Comparison of ENCODE assay signal across 8 mouse cellular contexts in the genomic region with DNA sequence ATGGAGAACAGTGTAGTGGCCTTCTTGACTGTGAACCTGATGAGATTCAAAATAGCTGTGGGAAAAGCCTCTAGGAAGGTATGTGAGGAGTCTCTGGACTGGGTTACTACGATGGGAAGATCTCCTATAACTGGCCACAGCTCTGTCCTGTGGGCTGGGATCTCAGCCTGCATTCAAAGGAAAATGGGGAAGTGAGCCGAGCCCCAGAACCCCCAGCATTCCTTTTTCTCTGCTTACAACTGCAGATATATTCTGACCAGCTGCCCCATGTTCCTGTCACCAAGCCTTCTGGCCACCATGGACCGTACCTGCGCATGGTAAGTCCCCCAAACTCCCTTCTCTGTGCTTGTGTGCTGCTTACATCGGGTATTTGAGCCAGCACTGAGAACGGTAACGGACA. TPM values are rescaled to one million over a fixed set of nuclear protein-coding genes. Genes with fewer than 3 reads are reported as not detected.
DNase-seq lines count a peak whose midpoint lies in the region; ATAC-seq and TF ChIP-seq lines count a peak whose summit lies in the region.

A gene (plus strand): TSS at position 218 of the 400 bp plus-strand sequence.

- H3K27me3 ChIP-seq in cerebellum, adult 2 months (ENCODE audit: control insufficient read depth, insufficient read depth, low read length), result no peaks in the 10 kb centered on the region
- no peaks in the 10 kb centered on the region for H3K27me3 ChIP-seq in hindbrain, embryonic 16.5 days (replicated peaks; ENCODE audit: control insufficient read depth, insufficient read depth, low read length)
- H3K27me3 ChIP-seq in liver, postnatal 0 days (ENCODE audit: insufficient read depth, low read length), result no peaks in the 10 kb centered on the region

- TF ChIP-seq EP300 in liver, postnatal 0 days (IDR thresholded peaks at IDR 0.05; ENCODE audit: low read depth), result no peak

- TF ChIP-seq POLR2A in cerebellum, adult 2 months (IDR thresholded peaks at IDR 0.05; ENCODE audit: borderline replicate concordance, insufficient read depth, low read length), result no peak

- no peak for ATAC-seq in hindbrain, embryonic 16.5 days
- no peak for ATAC-seq in liver, postnatal 0 days

- no peaks in the 10 kb centered on the region for H3K4me1 ChIP-seq in cerebellum, adult 2 months (ENCODE audit: control insufficient read depth, insufficient read depth, low read length)
- H3K4me1 ChIP-seq in hindbrain, embryonic 16.5 days (ENCODE audit: control insufficient read depth, insufficient read depth, low read depth, low read length), result peaks cover 7% of the 10 kb centered on the region
- peaks cover 8% of the 10 kb centered on the region; the same call in 1 of the 2 replicates for H3K4me1 ChIP-seq in liver, postnatal 0 days (ENCODE audit: insufficient read depth)

- no peak for DNase-seq in cerebellum, adult 2 months
- no peak for DNase-seq in cerebellum, postnatal 14 days
- DNase-seq in adrenal gland, adult 2 months, result no peak
- DNase-seq in gastrocnemius, postnatal 10 days, result no peak
- no peak for DNase-seq in liver, postnatal 0 days
- no peak for DNase-seq in right cerebral cortex, adult 2 months (ENCODE audit: low spot score in 2 of 2)
- no peak for DNase-seq in kidney, postnatal 4 days

- no peak within 1 kb of the TSS for H3K4me2 ChIP-seq in hindbrain, embryonic 16.5 days (ENCODE audit: low read length)
- H3K4me2 ChIP-seq in liver, postnatal 0 days (ENCODE audit: low read depth, low read length), result no peak within 1 kb of the TSS

- 83% methylated on average over 7 of the region's 7 CpGs for WGBS in cerebellum, adult 2 months
- 83% methylated on average over 7 of the region's 7 CpGs for WGBS in hindbrain, embryonic 16.5 days
- WGBS in liver, postnatal 0 days (ENCODE audit: insufficient replicate concordance), result 67% methylated on average over 7 of the region's 7 CpGs

- no peak within 1 kb of the TSS for H3K27ac ChIP-seq in cerebellum, adult 2 months (ENCODE audit: insufficient read depth, low read length)
- no peak within 1 kb of the TSS for H3K27ac ChIP-seq in hindbrain, embryonic 16.5 days (ENCODE audit: low read depth, low read length)
- no peak within 1 kb of the TSS for H3K27ac ChIP-seq in liver, postnatal 0 days (ENCODE audit: low read depth)

- no peak within 1 kb of the TSS for H3K4me3 ChIP-seq in cerebellum, adult 2 months (replicated peaks; ENCODE audit: insufficient read depth, low read depth, low read length)
- H3K4me3 ChIP-seq in hindbrain, embryonic 16.5 days (ENCODE audit: low read length), result no peak within 1 kb of the TSS
- no peak within 1 kb of the TSS for H3K4me3 ChIP-seq in liver, postnatal 0 days (ENCODE audit: low read depth, low read length)

- H3K9me3 ChIP-seq in hindbrain, embryonic 16.5 days (ENCODE audit: control insufficient read depth, low read length), result no peaks in the 10 kb centered on the region
- H3K9me3 ChIP-seq in liver, postnatal 0 days (ENCODE audit: low read length), result no peaks in the 10 kb centered on the region

- TF ChIP-seq CTCF in cerebellum, adult 2 months (IDR thresholded peaks at IDR 0.05; ENCODE audit: borderline replicate concordance, insufficient read depth, low read depth, low read length), result no peak
- TF ChIP-seq CTCF in liver, postnatal 0 days (IDR thresholded peaks at IDR 0.05; ENCODE audit: low read depth), result no peak

- no peak within 1 kb of the TSS for H3K9ac ChIP-seq in hindbrain, embryonic 16.5 days (ENCODE audit: low read depth, low read length)
- no peak within 1 kb of the TSS for H3K9ac ChIP-seq in liver, postnatal 0 days (replicated peaks)

- no peaks in the 10 kb centered on the region for H3K36me3 ChIP-seq in hindbrain, embryonic 16.5 days (ENCODE audit: control insufficient read depth, insufficient read depth, low read length)
- H3K36me3 ChIP-seq in liver, postnatal 0 days (replicated peaks; ENCODE audit: insufficient read depth, low read length), result no peaks in the 10 kb centered on the region

RNA-seq across cellular contexts. Expression of the gene that starts here (rescaled TPM):
- polyA plus RNA-seq in cerebellum, adult 2 months (2012; rRNA removed), result 46.1 and 47.3 TPM in 2 replicates
- total RNA-seq in adrenal gland, adult 2 months (2021), result 10 to 100 TPM; 17.2 to 19.2 TPM
- 30.4 and 31.5 TPM in 2 replicates for polyA plus RNA-seq in adrenal gland, adult 2 months (2012; rRNA removed)
- total RNA-seq in gastrocnemius, postnatal 10 days (2021), result 10 to 100 TPM; 16.5 to 18.6 TPM
- 35.4 and 37.6 TPM in 2 replicates for polyA plus RNA-seq in hindbrain, embryonic 16.5 days (2015; fragmentation: Nextera tagmentation; extraction: Ambion mirVana)
- 15.7 and 17.6 TPM in 2 replicates for polyA plus RNA-seq in liver, postnatal 0 days (2015; fragmentation: Nextera tagmentation; extraction: Ambion mirVana)
